Mouse (Mus musculus) megakaryocyte-erythroid progenitor cell, adult 5-6 weeks (primary cell): ENCODE measurements around the gene Slc15a2. TPM values are rescaled to one million over a fixed set of nuclear protein-coding genes. Genes with fewer than 3 reads are reported as not detected.

ENCODE experiments used
- ATAC-seq: replicated peaks from 2 replicates; pipeline ENCODE4 v1.8.0; 2016; ENCODE audit warnings: mild to moderate bottlenecking, inconsistent platforms; ENCODE audit not compliant: severe bottlenecking, poor library complexity, low FRiP score, low TSS enrichment
- total RNA-seq, 2 experiments: library from RNA; stranded (forward) in 1 of 2; stranded (reverse) in 1 of 2; fragments of 200-1000, 215-1000 nt in 1 of 2; fragments of >200 nt in 1 of 2; fragmentation: Nextera tagmentation in 1 of 2; gene quantifications; 2 replicates each; pipeline ENCODE4 v1.2.3; 2014 to 2017

Slc15a2 gene
- total RNA-seq, 2 experiments from 2014 or later, result 13.7 to 18.1 TPM

GRCm38 (mm10) chr16:36707702-36708423 is 76.9 kb downstream of the Slc15a2 start:
- no peak for ATAC-seq

DNA sequence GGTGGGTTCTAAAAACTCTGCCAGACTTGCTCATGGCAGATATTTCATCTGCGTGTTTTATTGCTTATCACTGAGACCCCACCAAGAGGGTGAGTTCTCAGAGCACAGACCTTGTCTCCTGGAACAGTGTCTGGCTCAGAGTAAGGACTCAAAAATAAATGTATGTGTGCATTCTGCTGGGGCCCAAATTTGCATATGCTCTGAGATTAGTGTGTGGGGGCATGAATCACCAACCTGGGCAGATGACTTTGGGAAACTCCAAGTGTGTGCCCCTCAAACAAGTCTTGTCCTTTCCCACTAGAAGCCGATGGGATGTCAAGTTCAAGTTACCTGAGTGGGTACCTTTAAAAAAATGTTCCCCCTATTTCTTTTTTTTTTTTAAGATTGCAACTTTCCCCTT is 84.3 kb downstream of the Slc15a2 start:
- ATAC-seq, result no peak

Other genes with a start within 250 kb of the Slc15a2 start
- not detected in 2 replicates for gene Casr, start 222.8 kb downstream of the Slc15a2 start, total RNA-seq (2014; fragmentation: Nextera tagmentation)
- not detected in 2 replicates for gene Casr, start 222.8 kb downstream of the Slc15a2 start, total RNA-seq (2017)
- gene Cd86, start 118.9 kb downstream of the Slc15a2 start, total RNA-seq (2014; fragmentation: Nextera tagmentation), result not detected in 2 replicates
- not detected in 2 replicates for gene Cd86, start 118.9 kb downstream of the Slc15a2 start, total RNA-seq (2017)
- gene Ildr1, start 91.0 kb downstream of the Slc15a2 start, total RNA-seq (2014; fragmentation: Nextera tagmentation), result 1.1 TPM in 1 of 2 replicates, not detected in the other
- gene Ildr1, start 91.0 kb downstream of the Slc15a2 start, total RNA-seq (2017), result not detected in 2 replicates
- 4.6 and 19.2 TPM in 2 replicates for gene Iqcb1, start 43.4 kb upstream of the Slc15a2 start, total RNA-seq (2014; fragmentation: Nextera tagmentation)
- 14.6 and 25.7 TPM in 2 replicates for gene Iqcb1, start 43.4 kb upstream of the Slc15a2 start, total RNA-seq (2017)
- gene Eaf2, start 90.0 kb upstream of the Slc15a2 start, total RNA-seq (2014; fragmentation: Nextera tagmentation), result 0.17 TPM in 1 of 2 replicates, not detected in the other
- gene Eaf2, start 90.0 kb upstream of the Slc15a2 start, total RNA-seq (2017), result 4.3 TPM in 1 of 2 replicates, not detected in the other
- 16.7 and 30.8 TPM in 2 replicates for gene Golgb1, start 90.2 kb upstream of the Slc15a2 start, total RNA-seq (2014; fragmentation: Nextera tagmentation)
- gene Golgb1, start 90.2 kb upstream of the Slc15a2 start, total RNA-seq (2017), result 32.3 and 32.9 TPM in 2 replicates
- 31.7 and 39.9 TPM in 2 replicates for gene Hcls1, start 150.0 kb upstream of the Slc15a2 start, total RNA-seq (2014; fragmentation: Nextera tagmentation)
- 66.9 and 104 TPM in 2 replicates for gene Hcls1, start 150.0 kb upstream of the Slc15a2 start, total RNA-seq (2017)
- gene Fbxo40, start 205.5 kb upstream of the Slc15a2 start, total RNA-seq (2014; fragmentation: Nextera tagmentation), result 0.66 TPM in 1 of 2 replicates, not detected in the other
- gene Fbxo40, start 205.5 kb upstream of the Slc15a2 start, total RNA-seq (2017), result 1.1 and 1.6 TPM in 2 replicates
- gene Polq, start 226.8 kb upstream of the Slc15a2 start, total RNA-seq (2014; fragmentation: Nextera tagmentation), result 46.2 and 56.2 TPM in 2 replicates
- 22.7 and 36.1 TPM in 2 replicates for gene Polq, start 226.8 kb upstream of the Slc15a2 start, total RNA-seq (2017)